Mouse (Mus musculus): ENCODE measurements around the gene Trim14.

DNA sequence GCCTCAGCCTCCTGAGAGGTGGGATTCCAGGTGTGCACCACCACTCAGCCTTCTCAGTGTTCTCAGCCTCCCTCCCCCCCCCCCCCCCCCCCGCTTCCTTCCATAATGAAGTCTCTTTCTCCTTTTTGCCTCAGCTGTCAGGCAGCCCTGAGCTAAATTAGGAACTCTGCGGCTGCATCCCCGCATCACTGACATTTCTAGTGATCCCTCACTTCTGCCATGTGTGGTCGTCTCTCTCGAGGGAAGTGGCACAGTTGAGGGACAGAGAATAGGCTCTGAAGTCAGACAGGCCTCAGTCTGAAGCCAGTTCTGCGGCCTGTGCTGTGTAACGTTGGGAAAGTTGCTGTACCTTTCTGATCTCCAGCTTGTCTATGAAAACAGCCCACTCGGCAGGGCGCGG lies 14.0 kb upstream of the Trim14 start:
- TF ChIP-seq CTCF (conservative IDR thresholded peaks at IDR 0.05; ENCODE audit: low read length) (no peak), POU5F1 (IDR thresholded peaks at IDR 0.05; ENCODE audit: borderline replicate concordance, low read length) (no peak), NANOG (IDR thresholded peaks at IDR 0.05; ENCODE audit: borderline replicate concordance, low read length) (no peak)
